Mouse (Mus musculus) forebrain, embryonic 11.5 days (tissue): ENCODE data around the gene Ulk2. TPM values are rescaled to one million over a fixed set of nuclear protein-coding genes. Genes with fewer than 3 reads are reported as not detected.

Experiments
- ATAC-seq: fragments of 200-750 bp; cut with Nextera tagmentation; replicated peaks from 2 replicates; pipeline ENCODE4 v1.8.0; 2017; ENCODE audit warnings: moderate TSS enrichment; ENCODE audit not compliant: low FRiP score
- DNase-seq: peaks from one replicate; pipeline ENCODE4 v3.0.0-alpha.2; 2017; ENCODE audit warnings: low spot score
- H3K27ac ChIP-seq: fragments of 300-500 bp; sonication (generic); 2 replicates; pipeline ENCODE4 v1.5.1; 2014; ENCODE audit warnings: low read depth, low read length
- H3K27me3 ChIP-seq: fragments of 300-500 bp; sonication (generic); 2 replicates; pipeline ENCODE4 v1.6.1; 2014; ENCODE audit warnings: mild to moderate bottlenecking, low read length, mixed read lengths; ENCODE audit not compliant: control insufficient read depth, insufficient read depth
- H3K36me3 ChIP-seq: fragments of 300-500 bp; sonication (generic); 2 replicates; pipeline ENCODE4 v1.6.1; 2014; ENCODE audit warnings: mild to moderate bottlenecking, low read length, moderate library complexity, mixed read lengths; ENCODE audit not compliant: control insufficient read depth, insufficient read depth
- H3K4me1 ChIP-seq: fragments of 300-500 bp; sonication (generic); replicated peaks from 2 replicates; pipeline ENCODE4 v1.6.1; 2014; ENCODE audit warnings: low read length, mixed read lengths; ENCODE audit not compliant: control insufficient read depth, insufficient read depth
- H3K4me2 ChIP-seq: fragments of 300-500 bp; sonication (generic); 2 replicates; pipeline ENCODE4 v1.6.1; 2014; ENCODE audit warnings: low read depth, mild to moderate bottlenecking, low read length, moderate library complexity, mixed read lengths; ENCODE audit not compliant: severe bottlenecking
- H3K4me3 ChIP-seq: fragments of 300-500 bp; sonication (generic); 2 replicates; pipeline ENCODE4 v1.5.1; 2014; ENCODE audit warnings: low read depth, low read length
- H3K9ac ChIP-seq: fragments of 300-500 bp; sonication (generic); 2 replicates; pipeline ENCODE4 v1.6.1; 2014; ENCODE audit warnings: low read length
- H3K9me3 ChIP-seq: fragments of 300-500 bp; sonication (generic); 2 replicates; pipeline ENCODE4 v1.6.1; 2016; ENCODE audit warnings: low read length, mixed read lengths; ENCODE audit not compliant: control insufficient read depth
- WGBS: fragments of 180-500 bp; shearing (Covaris S2); extraction: QIAGEN DNeasy Blood & Tissue Kit; methylation state at CpG from one replicate; pipeline ENCODE4 v1.1.7; 2014; 5-methylcytosine and 5-hydroxymethylcytosine counted together
- polyA plus RNA-seq: library from polyadenylated mRNA; unstranded; fragments of >200 nt; fragmentation: Nextera tagmentation; extraction: Ambion mirVana; gene quantifications from 2 replicates; pipeline ENCODE4 v1.2.1, GENCODE M21; 2014

Gene Ulk2
- polyA plus RNA-seq: 28.8 and 31.3 TPM in 2 replicates

GRCm38 (mm10) chr11:61854988-61855411 is at the start of gene Ulk2:
Ulk2 (minus strand) TSS chr11:61855073.
- no peaks in the 10 kb centered on the region for H3K27me3 ChIP-seq
- H3K36me3 ChIP-seq: no peaks in the 10 kb centered on the region
- no peaks in the 10 kb centered on the region for H3K4me1 ChIP-seq
- ATAC-seq (peak; percentile 88), DNase-seq (peak; percentile 93)
- under 1% methylated on average over 58 of the region's 58 CpGs for WGBS
- peak within 1 kb of the TSS; percentile 98 for H3K9ac ChIP-seq
- H3K4me2 ChIP-seq: peak within 1 kb of the TSS; percentile 78
- peak within 1 kb of the TSS; percentile 94 for H3K4me3 ChIP-seq
- no peaks in the 10 kb centered on the region for H3K9me3 ChIP-seq
- peak within 1 kb of the TSS; percentile 86 for H3K27ac ChIP-seq

GRCm38 (mm10) chr11:61882183-61882582 is 27.3 kb upstream of the Ulk2 start:
- Histone ChIP-seq H3K4me3 (no peak overlapping the region), H3K27ac (no peak overlapping the region), H3K4me2 (no peak overlapping the region), H3K36me3 (peaks cover 10% of the 10 kb centered on the region; the same call in 1 of the 2 replicates), H3K27me3 (no peaks in the 10 kb centered on the region), H3K9me3 (no peaks in the 10 kb centered on the region), H3K9ac (no peak overlapping the region), H3K4me1 (no peaks in the 10 kb centered on the region)
- 85% methylated on average over 5 of the region's 5 CpGs for WGBS
- DNase-seq (no peak), ATAC-seq (no peak)

GRCm38 (mm10) chr11:61879921-61880320 is 25.0 kb upstream of the Ulk2 start:
- Histone ChIP-seq H3K9ac (no peak overlapping the region), H3K36me3 (peaks cover 14% of the 10 kb centered on the region; the same call in 1 of the 2 replicates), H3K9me3 (no peaks in the 10 kb centered on the region), H3K4me3 (no peak overlapping the region), H3K4me2 (no peak overlapping the region), H3K27ac (no peak overlapping the region), H3K27me3 (no peaks in the 10 kb centered on the region), H3K4me1 (no peaks in the 10 kb centered on the region)
- no peak for DNase-seq
- ATAC-seq: no peak

- Histone ChIP-seq H3K9ac (no peak overlapping the region), H3K27me3 (no peaks in the 10 kb centered on the region), H3K36me3 (peaks cover 13% of the 10 kb centered on the region; the same call in 1 of the 2 replicates), H3K4me2 (no peak overlapping the region), H3K9me3 (no peaks in the 10 kb centered on the region), H3K27ac (no peak overlapping the region), H3K4me3 (no peak overlapping the region), H3K4me1 (no peaks in the 10 kb centered on the region)
- no peak for DNase-seq
- 88% methylated on average over 5 of the region's 5 CpGs for WGBS
- no peak for ATAC-seq
Measured at GRCm38 (mm10) chr11:61871881-61872280, 17.0 kb upstream of the Ulk2 start.

GRCm38 (mm10) chr11:61866856-61867255 is 12.0 kb upstream of the Ulk2 start:
- DNase-seq (no peak), ATAC-seq (no peak)
- Histone ChIP-seq H3K27ac (no peak overlapping the region), H3K4me2 (no peak overlapping the region), H3K4me1 (no peaks in the 10 kb centered on the region), H3K9ac (no peak overlapping the region), H3K9me3 (no peaks in the 10 kb centered on the region), H3K27me3 (no peaks in the 10 kb centered on the region), H3K36me3 (no peaks in the 10 kb centered on the region; the same call in 1 of the 2 replicates), H3K4me3 (no peak overlapping the region)

GRCm38 (mm10) chr11:61861781-61862547 is 7.1 kb upstream of the Ulk2 start:
- no peaks in the 10 kb centered on the region for H3K4me1 ChIP-seq
- no peaks in the 10 kb centered on the region for H3K36me3 ChIP-seq
- DNase-seq (no peak), ATAC-seq (no peak)
- no peak overlapping the region for H3K4me2 ChIP-seq
- no peak overlapping the region for H3K4me3 ChIP-seq
- H3K9ac ChIP-seq: no peak overlapping the region
- no peaks in the 10 kb centered on the region for H3K27me3 ChIP-seq
- no peak overlapping the region for H3K27ac ChIP-seq
- no peaks in the 10 kb centered on the region for H3K9me3 ChIP-seq
- WGBS: 75% methylated on average over 6 of the region's 6 CpGs

- Histone ChIP-seq H3K4me1 (no peaks in the 10 kb centered on the region), H3K27me3 (no peaks in the 10 kb centered on the region), H3K27ac (no peak overlapping the region), H3K4me2 (no peak overlapping the region), H3K4me3 (no peak overlapping the region), H3K9ac (no peak overlapping the region), H3K36me3 (no peaks in the 10 kb centered on the region), H3K9me3 (no peaks in the 10 kb centered on the region)
- WGBS: 69% methylated on average over 1 of the region's 1 CpGs
- DNase-seq: no peak
- ATAC-seq: no peak
Measured at GRCm38 (mm10) chr11:61859316-61859715, 4.4 kb upstream of the Ulk2 start.

GRCm38 (mm10) chr11:61855539-61855938 is 666 bp upstream of the Ulk2 start:
- Histone ChIP-seq H3K4me1 (no peaks in the 10 kb centered on the region), H3K27ac (no peak overlapping the region), H3K9ac (peak overlapping the region; percentile 98), H3K9me3 (no peaks in the 10 kb centered on the region), H3K4me2 (peak overlapping the region; percentile 78), H3K36me3 (no peaks in the 10 kb centered on the region), H3K27me3 (no peaks in the 10 kb centered on the region), H3K4me3 (peak overlapping the region; percentile 94)
- no peak; the same call in 1 of the 2 replicates for ATAC-seq
- 49% methylated on average over 6 of the region's 6 CpGs for WGBS
- no peak for DNase-seq
